Mouse (Mus musculus): ENCODE results near the gene Etnppl. TPM values are rescaled to one million over a fixed set of nuclear protein-coding genes. Genes with fewer than 3 reads are reported as not detected.

The Etnppl gene
- 86.7 TPM for polyA plus RNA-seq (2014; fragmentation: Illumina TruSeq; extraction: RNeasy Lipid Tissue Mini Kit (QIAGEN cat#74804); ENCODE audit: low read depth, low replicate concordance)

DNA sequence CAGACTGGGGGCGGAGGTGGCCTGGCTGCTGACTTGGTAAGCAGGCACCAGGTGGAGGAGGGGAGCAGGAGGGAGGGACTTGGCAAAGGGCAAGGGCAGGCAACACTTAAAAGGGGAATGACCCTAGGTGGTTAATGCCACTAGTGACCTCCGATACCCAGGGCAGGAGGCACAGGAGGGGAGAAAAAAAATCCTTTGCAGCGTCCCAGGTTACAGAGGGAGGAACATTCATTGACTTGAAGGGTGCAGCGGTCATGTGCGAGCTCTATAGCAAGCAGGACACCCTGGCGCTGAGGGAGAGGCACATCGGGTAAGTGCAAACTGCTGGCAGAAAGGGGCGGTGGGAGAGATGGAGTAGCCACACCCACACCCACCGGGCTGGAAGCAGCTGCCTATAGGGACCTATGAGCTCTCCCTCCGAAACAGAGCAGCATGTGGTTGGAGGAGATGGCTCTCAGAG, at the start of gene Etnppl:
TSS of gene Etnppl (plus strand) at position 10 of the 460 bp plus-strand sequence.

Other genes starting within 250 kb of the Etnppl start
- 162 TPM for gene Ostc, start 92.0 kb downstream of the Etnppl start, polyA plus RNA-seq (2014; fragmentation: Illumina TruSeq; extraction: RNeasy Lipid Tissue Mini Kit (QIAGEN cat#74804); ENCODE audit: low read depth, low replicate concordance)
- gene Rpl34, start 113.0 kb downstream of the Etnppl start, polyA plus RNA-seq (2014; fragmentation: Illumina TruSeq; extraction: RNeasy Lipid Tissue Mini Kit (QIAGEN cat#74804); ENCODE audit: low read depth, low replicate concordance), result 62.1 TPM